Mouse (Mus musculus): ENCODE results near the gene Inpp1. TPM values are rescaled to one million over a fixed set of nuclear protein-coding genes. Genes with fewer than 3 reads are reported as not detected.

Gene Inpp1
- polyA plus RNA-seq, 1 experiment from 2014 or later: 16.5 TPM

DNA sequence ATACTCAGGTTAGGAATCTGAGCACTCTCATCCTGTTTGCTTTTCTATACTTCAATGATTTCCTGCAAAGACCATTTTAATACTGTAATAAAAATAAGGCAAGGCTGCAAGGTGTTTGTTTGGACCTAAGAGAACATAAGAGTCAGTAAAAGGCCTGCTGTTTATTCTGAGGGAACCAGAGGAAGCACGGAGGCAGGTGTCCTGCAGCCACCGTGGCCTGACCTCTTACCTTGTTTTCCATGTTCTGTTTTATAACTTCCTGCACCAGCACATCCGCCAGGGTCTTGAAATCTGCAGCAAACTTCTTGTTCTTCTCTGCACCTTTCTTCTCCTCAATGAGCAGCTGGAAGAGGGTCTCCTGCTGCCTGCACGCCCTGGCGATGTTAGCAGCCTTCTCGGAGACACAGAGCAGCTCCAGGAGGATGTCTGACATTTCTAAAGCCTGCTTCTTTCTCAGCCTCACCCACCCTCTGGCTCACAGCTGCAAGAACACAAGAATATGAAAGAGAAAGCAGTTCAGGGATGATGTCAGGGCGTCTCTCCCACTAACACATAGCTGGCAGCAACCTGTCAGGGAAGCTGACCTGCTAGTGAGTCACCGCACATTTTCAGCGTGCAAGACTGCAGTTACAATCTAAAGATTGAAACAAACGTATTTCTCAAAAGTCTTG is 18.3 kb downstream of the Inpp1 start:
- Histone ChIP-seq H3K4me2 (ENCODE audit: low read depth, low read length) (peak overlapping the region; percentile 64), H3K27ac (ENCODE audit: low read depth) (peak overlapping the region; percentile 90), H3K9ac (replicated peaks) (peak overlapping the region; percentile 34; the same call in 1 of the 2 replicates), H3K9me3 (ENCODE audit: low read length) (no peaks in the 10 kb centered on the region), H3K27me3 (ENCODE audit: insufficient read depth, low read length) (no peaks in the 10 kb centered on the region), H3K4me1 (ENCODE audit: insufficient read depth) (peaks cover 45% of the 10 kb centered on the region), H3K4me3 (ENCODE audit: low read depth, low read length) (peak overlapping the region; percentile 22), H3K36me3 (replicated peaks; ENCODE audit: insufficient read depth, low read length) (peaks cover 7% of the 10 kb centered on the region)
- TF ChIP-seq CTCF (IDR thresholded peaks at IDR 0.05; ENCODE audit: low read depth): no peak
- peak; percentile 18; the same call in 1 of the 2 replicates for TF ChIP-seq EP300 (IDR thresholded peaks at IDR 0.05; ENCODE audit: low read depth)
- WGBS (ENCODE audit: insufficient replicate concordance): 33% methylated on average over 10 of the region's 10 CpGs
- peak; percentile 43; the same call in 1 of the 2 replicates for ATAC-seq
- no peak for DNase-seq

DNA sequence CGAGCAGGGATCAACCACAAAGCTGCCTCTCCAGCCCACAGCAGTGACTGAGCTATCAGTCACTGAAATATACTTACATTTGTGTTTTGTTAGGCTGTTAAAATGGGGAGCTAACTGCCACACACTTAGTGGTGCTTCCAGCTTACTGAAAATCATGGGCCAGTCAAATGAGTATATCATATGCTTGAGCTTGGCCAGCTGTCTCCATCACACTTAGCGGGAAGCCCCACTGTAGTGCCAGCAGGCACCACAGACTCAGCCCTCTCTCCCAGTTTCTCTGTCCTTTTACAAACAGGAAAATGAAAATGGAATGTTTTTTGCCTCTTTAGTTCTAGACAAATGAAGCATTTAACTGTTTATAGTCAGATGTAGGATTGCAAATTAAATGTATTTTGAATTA is 21.6 kb downstream of the Inpp1 start:
- 88% methylated on average over 2 of the region's 2 CpGs for WGBS (ENCODE audit: insufficient replicate concordance)
- Histone ChIP-seq H3K4me3 (ENCODE audit: low read depth, low read length) (no peak overlapping the region), H3K4me1 (ENCODE audit: insufficient read depth) (peaks cover 30% of the 10 kb centered on the region), H3K9me3 (ENCODE audit: low read length) (no peaks in the 10 kb centered on the region), H3K36me3 (replicated peaks; ENCODE audit: insufficient read depth, low read length) (peaks cover 14% of the 10 kb centered on the region), H3K4me2 (ENCODE audit: low read depth, low read length) (no peak overlapping the region), H3K27ac (ENCODE audit: low read depth) (no peak overlapping the region), H3K9ac (replicated peaks) (no peak overlapping the region), H3K27me3 (ENCODE audit: insufficient read depth, low read length) (no peaks in the 10 kb centered on the region)
- ATAC-seq: no peak
- no peak for DNase-seq
- TF ChIP-seq EP300 (IDR thresholded peaks at IDR 0.05; ENCODE audit: low read depth) (no peak), CTCF (IDR thresholded peaks at IDR 0.05; ENCODE audit: low read depth) (no peak)

DNA sequence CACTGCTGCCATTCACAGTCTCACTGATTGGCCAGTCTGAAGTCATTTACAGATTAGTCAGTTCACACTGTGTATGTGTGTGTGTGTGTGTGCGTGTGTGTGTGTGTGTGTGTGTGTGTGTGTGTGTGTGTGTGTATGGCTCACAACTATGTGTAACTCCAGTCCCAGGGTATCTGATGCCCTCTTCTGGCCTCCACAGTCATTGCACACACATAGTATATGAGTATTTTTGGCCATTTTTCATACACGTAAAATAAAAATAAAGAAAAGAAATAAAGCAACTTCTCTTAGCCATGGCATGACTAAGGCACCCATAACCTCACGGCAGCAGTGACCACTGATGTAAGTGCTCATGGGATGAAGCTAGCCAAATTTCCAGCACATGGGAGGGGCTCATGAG is 23.8 kb downstream of the Inpp1 start:
- peak; percentile 50 for TF ChIP-seq CTCF (IDR thresholded peaks at IDR 0.05; ENCODE audit: low read depth)
- no peak for TF ChIP-seq EP300 (IDR thresholded peaks at IDR 0.05; ENCODE audit: low read depth)
- 82% methylated on average over 3 of the region's 3 CpGs for WGBS (ENCODE audit: insufficient replicate concordance)
- H3K9me3 ChIP-seq (ENCODE audit: low read length): no peaks in the 10 kb centered on the region
- ATAC-seq (no peak), DNase-seq (no peak)
- no peak overlapping the region for H3K9ac ChIP-seq (replicated peaks)
- H3K27me3 ChIP-seq (ENCODE audit: insufficient read depth, low read length): no peaks in the 10 kb centered on the region
- peaks cover 9% of the 10 kb centered on the region for H3K4me1 ChIP-seq (ENCODE audit: insufficient read depth)
- H3K4me2 ChIP-seq (ENCODE audit: low read depth, low read length): no peak overlapping the region
- H3K27ac ChIP-seq (ENCODE audit: low read depth): no peak overlapping the region
- peaks cover 21% of the 10 kb centered on the region for H3K36me3 ChIP-seq (replicated peaks; ENCODE audit: insufficient read depth, low read length)
- H3K4me3 ChIP-seq (ENCODE audit: low read depth, low read length): no peak overlapping the region

DNA sequence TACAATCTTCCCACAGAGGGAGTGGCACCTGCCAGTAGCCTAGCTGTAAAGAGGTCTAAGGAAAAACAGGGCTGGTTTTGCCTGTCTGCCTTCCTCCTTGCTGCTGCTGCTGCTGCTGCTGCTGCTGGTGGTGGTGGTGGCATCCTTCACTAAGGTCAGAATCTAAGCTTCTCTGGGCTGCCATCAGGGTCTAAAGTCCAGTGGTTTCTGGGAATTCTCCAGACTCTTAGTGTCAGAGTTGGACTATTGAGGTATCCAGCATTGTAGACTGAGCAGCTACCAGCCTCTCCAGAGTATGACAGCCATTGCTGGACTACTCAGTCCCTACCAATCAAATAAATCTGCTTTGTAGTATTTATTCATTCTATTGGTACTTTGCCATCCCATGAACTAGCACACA is 24.8 kb downstream of the Inpp1 start:
- Histone ChIP-seq H3K4me1 (ENCODE audit: insufficient read depth) (peaks cover 1% of the 10 kb centered on the region; the same call in 1 of the 2 replicates), H3K9ac (replicated peaks) (no peak overlapping the region), H3K4me2 (ENCODE audit: low read depth, low read length) (no peak overlapping the region), H3K36me3 (replicated peaks; ENCODE audit: insufficient read depth, low read length) (peaks cover 21% of the 10 kb centered on the region), H3K9me3 (ENCODE audit: low read length) (no peaks in the 10 kb centered on the region), H3K27me3 (ENCODE audit: insufficient read depth, low read length) (no peaks in the 10 kb centered on the region), H3K4me3 (ENCODE audit: low read depth, low read length) (no peak overlapping the region), H3K27ac (ENCODE audit: low read depth) (no peak overlapping the region)
- ATAC-seq (no peak), DNase-seq (no peak)
- TF ChIP-seq EP300 (IDR thresholded peaks at IDR 0.05; ENCODE audit: low read depth) (no peak), CTCF (IDR thresholded peaks at IDR 0.05; ENCODE audit: low read depth) (no peak)

DNA sequence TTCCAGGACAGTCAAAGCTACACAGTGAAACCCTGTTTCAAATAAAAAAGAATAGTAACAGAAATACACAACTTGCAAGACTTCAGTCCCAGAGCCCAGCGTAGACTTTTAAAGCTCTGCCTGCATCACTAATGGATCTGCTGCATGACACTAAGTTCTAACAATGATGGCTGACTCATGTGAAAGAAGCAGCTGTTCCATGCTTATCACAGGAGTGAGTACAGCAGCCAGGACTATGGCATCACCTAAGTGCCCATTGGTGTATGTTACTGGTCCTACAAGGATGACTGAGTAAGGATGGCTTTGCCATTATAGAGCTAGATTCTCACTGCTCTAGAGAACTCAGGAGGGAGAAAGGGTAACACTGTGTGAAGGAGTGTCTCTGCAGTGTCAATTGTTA is 30.2 kb downstream of the Inpp1 start:
- DNase-seq (no peak), ATAC-seq (no peak)
- no peak for TF ChIP-seq CTCF (IDR thresholded peaks at IDR 0.05; ENCODE audit: low read depth)
- no peak for TF ChIP-seq EP300 (IDR thresholded peaks at IDR 0.05; ENCODE audit: low read depth)
- Histone ChIP-seq H3K4me3 (ENCODE audit: low read depth, low read length) (no peak overlapping the region), H3K9me3 (ENCODE audit: low read length) (no peaks in the 10 kb centered on the region), H3K4me2 (ENCODE audit: low read depth, low read length) (no peak overlapping the region), H3K36me3 (replicated peaks; ENCODE audit: insufficient read depth, low read length) (peaks cover 18% of the 10 kb centered on the region), H3K4me1 (ENCODE audit: insufficient read depth) (no peaks in the 10 kb centered on the region), H3K27ac (ENCODE audit: low read depth) (no peak overlapping the region), H3K9ac (replicated peaks) (no peak overlapping the region), H3K27me3 (ENCODE audit: insufficient read depth, low read length) (no peaks in the 10 kb centered on the region)
- 74% methylated on average over 1 of the region's 1 CpGs for WGBS (ENCODE audit: insufficient replicate concordance)

DNA sequence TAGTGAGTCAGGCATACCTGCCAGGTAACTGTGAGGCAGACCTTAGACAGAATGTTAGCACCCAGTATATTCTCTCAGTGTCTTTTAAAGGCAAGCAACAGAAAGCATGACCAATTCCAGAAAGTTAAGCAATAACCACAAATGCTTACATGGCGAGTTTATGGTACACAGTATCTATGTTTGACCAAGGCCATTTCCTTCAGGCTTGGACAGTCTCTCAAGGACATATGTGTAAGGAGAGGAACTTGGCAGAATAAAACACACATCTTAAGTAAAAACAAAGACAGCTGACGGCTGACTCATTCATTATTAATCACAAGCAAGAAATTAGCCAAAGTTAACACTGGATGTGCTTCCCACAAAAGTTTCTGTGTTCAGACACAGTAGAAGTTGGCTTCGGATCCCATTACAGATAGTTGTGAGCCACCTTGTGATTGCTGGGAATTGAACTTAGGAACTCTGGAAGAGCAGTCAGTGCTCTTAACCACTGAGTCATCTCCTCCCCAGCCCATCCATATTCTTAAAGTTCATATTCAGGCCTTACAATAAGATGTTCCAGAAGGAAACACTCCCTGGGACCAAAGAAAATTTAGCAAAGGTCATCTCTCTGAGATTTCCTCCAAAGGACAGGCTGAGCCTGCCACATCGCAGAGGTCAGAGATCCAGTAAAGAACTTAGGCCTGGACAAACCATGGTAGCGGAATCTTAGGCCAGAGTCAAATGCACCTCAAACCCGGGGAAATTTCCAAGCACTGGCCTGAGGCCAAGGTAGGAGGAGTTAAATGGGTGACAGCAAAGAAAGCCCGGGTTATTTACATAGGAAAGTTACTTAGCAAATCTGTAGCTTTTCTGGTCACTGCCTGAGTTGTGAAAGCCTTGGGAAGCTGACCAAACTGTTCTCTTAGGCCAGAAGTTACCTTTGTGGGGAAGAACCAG is 52.0 kb downstream of the Inpp1 start:
- no peak overlapping the region for H3K9ac ChIP-seq (replicated peaks)
- H3K4me3 ChIP-seq (ENCODE audit: low read depth, low read length): no peak overlapping the region
- no peaks in the 10 kb centered on the region for H3K27me3 ChIP-seq (ENCODE audit: insufficient read depth, low read length)
- H3K9me3 ChIP-seq (ENCODE audit: low read length): no peaks in the 10 kb centered on the region
- H3K4me1 ChIP-seq (ENCODE audit: insufficient read depth): peaks cover 6% of the 10 kb centered on the region; the same call in 1 of the 2 replicates
- WGBS (ENCODE audit: insufficient replicate concordance): 51% methylated on average over 7 of the region's 7 CpGs
- TF ChIP-seq CTCF (IDR thresholded peaks at IDR 0.05; ENCODE audit: low read depth): no peak
- peak; percentile 40; the same call in 1 of the 2 replicates for TF ChIP-seq EP300 (IDR thresholded peaks at IDR 0.05; ENCODE audit: low read depth)
- H3K27ac ChIP-seq (ENCODE audit: low read depth): peak overlapping the region; percentile 34
- H3K4me2 ChIP-seq (ENCODE audit: low read depth, low read length): no peak overlapping the region
- H3K36me3 ChIP-seq (replicated peaks; ENCODE audit: insufficient read depth, low read length): no peaks in the 10 kb centered on the region
- DNase-seq: peak; percentile 47
- peak; percentile 75 for ATAC-seq
